Mouse (Mus musculus): ENCODE measurements around the gene Cc2d1a. TPM values are rescaled to one million over a fixed set of nuclear protein-coding genes. Genes with fewer than 3 reads are reported as not detected.

The Cc2d1a gene
- 37.2 and 82.2 TPM in 2 replicates for polyA plus RNA-seq (2012; ENCODE audit: low replicate concordance)

DNA sequence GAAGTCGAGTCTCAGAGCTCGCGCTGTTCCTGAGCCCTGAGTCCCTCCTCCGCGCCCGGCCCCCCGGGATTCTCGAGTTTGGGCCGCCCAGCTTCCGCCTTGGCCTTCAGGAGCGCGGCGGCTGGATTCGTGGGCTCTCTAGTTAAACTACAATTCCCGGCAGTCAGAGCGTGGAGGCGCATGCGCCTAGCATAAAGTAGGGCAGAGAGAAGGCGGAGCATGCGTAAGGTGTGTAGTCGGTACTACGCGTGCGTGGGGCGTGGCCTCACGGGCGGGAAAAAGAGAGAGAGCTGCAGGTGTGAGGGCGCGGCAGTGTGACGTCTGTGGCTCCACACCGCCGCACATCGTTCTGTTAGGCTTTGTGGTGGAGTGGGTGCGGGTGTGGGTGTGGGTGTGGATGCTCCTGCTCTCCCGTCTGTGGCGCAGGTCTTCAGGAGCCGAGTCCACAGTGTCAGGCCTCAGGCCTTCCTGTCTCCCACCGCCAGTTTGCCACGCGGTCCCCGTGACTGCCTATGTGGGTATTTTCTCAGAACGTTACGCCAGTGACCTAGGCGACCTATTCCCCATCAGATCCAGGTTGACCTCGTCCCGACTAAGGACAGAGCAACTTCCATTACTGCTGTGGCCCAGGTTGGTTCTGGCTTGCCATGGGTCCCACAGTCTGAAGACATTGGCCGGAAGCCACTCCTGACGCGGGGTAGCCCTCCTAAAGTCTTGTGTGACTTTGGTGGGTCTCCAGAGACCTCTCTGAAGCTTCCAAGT is at the start of gene Cc2d1a, which contains the start of gene 4930432K21Rik:
Cc2d1a (minus strand) TSS at position 168 of the 762 bp plus-strand sequence.
4930432K21Rik (plus strand) TSS at position 257 of the 762 bp plus-strand sequence.

GRCm38 (mm10) chr8:84185117-84185516 is 37.4 kb upstream of the Cc2d1a start, which contains the start of gene Nanos3:
Nanos3 (minus strand) TSS chr8:84185217.

DNA sequence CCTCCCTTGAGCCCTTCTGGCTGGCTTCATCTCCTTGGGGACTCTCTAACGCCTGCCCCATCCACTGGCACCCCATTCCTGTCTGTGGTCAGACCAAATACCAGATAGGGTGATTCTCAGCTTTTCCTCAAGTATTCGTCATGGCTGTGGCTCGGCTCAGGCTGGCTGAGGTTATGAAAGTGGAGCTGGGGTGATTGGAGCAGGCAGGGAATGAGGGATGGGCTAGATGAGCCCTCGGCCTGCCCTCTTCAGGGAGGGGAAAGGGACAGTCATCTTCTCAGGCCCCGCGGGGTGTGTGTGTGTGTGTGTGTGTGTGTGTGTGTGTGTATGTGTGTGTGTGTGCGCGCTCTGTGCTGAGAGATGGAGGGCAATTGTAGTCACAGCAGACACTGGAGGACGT is 22.1 kb downstream of the Cc2d1a start, which contains the start of gene Podnl1:
Podnl1 (plus strand) TSS at position 334 of the 400 bp plus-strand sequence.

GRCm38 (mm10) chr8:84104697-84105609 is 42.8 kb downstream of the Cc2d1a start, which contains the start of gene Dcaf15:
Dcaf15 (minus strand) TSS chr8:84104768.

Other genes with a start within 250 kb of the Cc2d1a start
- gene Adgrl1, start 247.8 kb downstream of the Cc2d1a start, polyA plus RNA-seq (2012; ENCODE audit: low replicate concordance): 9.4 and 20.9 TPM in 2 replicates
- gene Gm10644, start 192.7 kb downstream of the Cc2d1a start, polyA plus RNA-seq (2012; ENCODE audit: low replicate concordance): 0.90 and 1.4 TPM in 2 replicates
- 5.2 and 56.2 TPM in 2 replicates for gene Asf1b, start 192.4 kb downstream of the Cc2d1a start, polyA plus RNA-seq (2012; ENCODE audit: low replicate concordance)
- 22.7 and 25.1 TPM in 2 replicates for gene Prkaca, start 174.9 kb downstream of the Cc2d1a start, polyA plus RNA-seq (2012; ENCODE audit: low replicate concordance)
- gene Samd1, start 150.3 kb downstream of the Cc2d1a start, polyA plus RNA-seq (2012; ENCODE audit: low replicate concordance): 77.6 and 95.6 TPM in 2 replicates
- 0.76 and 0.78 TPM in 2 replicates for gene 1700067K01Rik, start 146.4 kb downstream of the Cc2d1a start, polyA plus RNA-seq (2012; ENCODE audit: low replicate concordance)
- gene 2210011C24Rik, start 135.8 kb downstream of the Cc2d1a start, polyA plus RNA-seq (2012; ENCODE audit: low replicate concordance): 0.22 and 3.9 TPM in 2 replicates
- gene Palm3, start 126.5 kb downstream of the Cc2d1a start, polyA plus RNA-seq (2012; ENCODE audit: low replicate concordance): 0.13 and 0.14 TPM in 2 replicates
- gene Il27ra, start 105.3 kb downstream of the Cc2d1a start, polyA plus RNA-seq (2012; ENCODE audit: low replicate concordance): 67.1 and 69.8 TPM in 2 replicates
- 3.7 and 4.7 TPM in 2 replicates for gene Rln3, start 102.9 kb downstream of the Cc2d1a start, polyA plus RNA-seq (2012; ENCODE audit: low replicate concordance)
- 0.11 and 0.15 TPM in 2 replicates for gene Gm10643, start 82.8 kb downstream of the Cc2d1a start, polyA plus RNA-seq (2012; ENCODE audit: low replicate concordance)
- gene Rfx1, start 81.1 kb downstream of the Cc2d1a start, polyA plus RNA-seq (2012; ENCODE audit: low replicate concordance): 87.3 and 149 TPM in 2 replicates
- 61.7 and 152 TPM in 2 replicates for gene Dcaf15, start 43.2 kb downstream of the Cc2d1a start, polyA plus RNA-seq (2012; ENCODE audit: low replicate concordance)
- gene Podnl1, start 21.9 kb downstream of the Cc2d1a start, polyA plus RNA-seq (2012; ENCODE audit: low replicate concordance): 15.7 and 34.9 TPM in 2 replicates
- gene 4930432K21Rik, start 89 bp upstream of the Cc2d1a start, polyA plus RNA-seq (2012; ENCODE audit: low replicate concordance): 1.4 and 1.5 TPM in 2 replicates
- 0.42 and 0.59 TPM in 2 replicates for gene Nanos3, start 37.3 kb upstream of the Cc2d1a start, polyA plus RNA-seq (2012; ENCODE audit: low replicate concordance)
- gene Zswim4, start 89.1 kb upstream of the Cc2d1a start, polyA plus RNA-seq (2012; ENCODE audit: low replicate concordance): 18.1 and 26.1 TPM in 2 replicates
- gene D8Ertd738e, start 101.8 kb upstream of the Cc2d1a start, polyA plus RNA-seq (2012; ENCODE audit: low replicate concordance): 192 and 194 TPM in 2 replicates
- 25.3 and 68.4 TPM in 2 replicates for gene Mri1, start 109.4 kb upstream of the Cc2d1a start, polyA plus RNA-seq (2012; ENCODE audit: low replicate concordance)
- 19.7 and 21.2 TPM in 2 replicates for gene Ccdc130, start 122.4 kb upstream of the Cc2d1a start, polyA plus RNA-seq (2012; ENCODE audit: low replicate concordance)
- 15.5 and 30.3 TPM in 2 replicates for gene Cacna1a, start 240.5 kb upstream of the Cc2d1a start, polyA plus RNA-seq (2012; ENCODE audit: low replicate concordance)